Mouse (Mus musculus) stomach, embryonic 15.5 days (tissue): ENCODE results near the gene Cisd2. TPM values are rescaled to one million over a fixed set of nuclear protein-coding genes. Genes with fewer than 3 reads are reported as not detected.

ENCODE experiments used
- ATAC-seq: fragments of 200-750 bp; cut with Nextera tagmentation; 2 replicates; pipeline ENCODE4 v1.8.0; 2017; ENCODE audit warnings: low read depth, moderate number of reproducible peaks, moderate TSS enrichment; ENCODE audit not compliant: insufficient read depth, low FRiP score
- H3K27ac ChIP-seq: fragments of 300-500 bp; sonication (generic); 2 replicates; pipeline ENCODE4 v1.5.1; 2015; ENCODE audit warnings: mild to moderate bottlenecking, inconsistent platforms
- H3K27me3 ChIP-seq: fragments of 300-500 bp; sonication (generic); replicated peaks from 2 replicates; pipeline ENCODE4 v1.6.1; 2015; ENCODE audit warnings: inconsistent platforms
- H3K36me3 ChIP-seq: fragments of 300-500 bp; sonication (generic); 2 replicates; pipeline ENCODE4 v1.6.1; 2015; ENCODE audit warnings: inconsistent platforms
- H3K4me1 ChIP-seq: fragments of 300-500 bp; sonication (generic); 2 replicates; pipeline ENCODE4 v1.6.1; 2015; ENCODE audit warnings: inconsistent platforms
- H3K4me2 ChIP-seq: fragments of 300-500 bp; sonication (generic); 2 replicates; pipeline ENCODE4 v1.6.1; 2015; ENCODE audit warnings: mild to moderate bottlenecking, inconsistent platforms
- H3K4me3 ChIP-seq: fragments of 300-500 bp; sonication (generic); replicated peaks from 2 replicates; pipeline ENCODE4 v1.5.1; 2015; ENCODE audit warnings: inconsistent platforms
- H3K9ac ChIP-seq: fragments of 300-500 bp; sonication (generic); 2 replicates; pipeline ENCODE4 v1.6.1; 2015; ENCODE audit warnings: inconsistent platforms
- H3K9me3 ChIP-seq: fragments of 300-500 bp; sonication (generic); 2 replicates; pipeline ENCODE4 v1.6.1; 2016; ENCODE audit warnings: inconsistent platforms
- WGBS: fragments of 180-500 bp; shearing (Covaris S2); methylation state at CpG from one replicate; pipeline ENCODE4 v1.1.7; 2015; 5-methylcytosine and 5-hydroxymethylcytosine counted together
- polyA plus RNA-seq: library from polyadenylated mRNA; unstranded; fragments of >200 nt; fragmentation: Nextera tagmentation; extraction: Ambion mirVana; gene quantifications from 2 replicates; pipeline ENCODE4 v1.2.1, GENCODE M21; 2015

Cisd2 gene
- polyA plus RNA-seq: 60.2 and 64.0 TPM in 2 replicates

GRCm38 (mm10) chr3:135423608-135424212 is at the start of gene Cisd2:
Cisd2 (minus strand) TSS chr3:135423925.
- WGBS: under 1% methylated on average over 8 of the region's 8 CpGs

GRCm38 (mm10) chr3:135470823-135471222 is 47.1 kb upstream of the Cisd2 start:
- Histone ChIP-seq H3K4me1 (no peaks in the 10 kb centered on the region), H3K27ac (no peak overlapping the region), H3K4me2 (no peak overlapping the region), H3K27me3 (no peaks in the 10 kb centered on the region), H3K36me3 (peaks cover 3% of the 10 kb centered on the region; the same call in 1 of the 2 replicates), H3K4me3 (no peak overlapping the region), H3K9me3 (no peaks in the 10 kb centered on the region), H3K9ac (no peak overlapping the region)
- ATAC-seq: no peak
- 78% methylated on average over 1 of the region's 1 CpGs for WGBS

More at GRCm38 (mm10) chr3:135423608-135424212, at the start of gene Cisd2:
- Histone ChIP-seq H3K9me3 (no peaks in the 10 kb centered on the region), H3K36me3 (no peaks in the 10 kb centered on the region), H3K4me3 (peak within 1 kb of the TSS; percentile 84), H3K9ac (peak within 1 kb of the TSS; percentile 68), H3K4me2 (peak within 1 kb of the TSS; percentile 74), H3K4me1 (0 out of 2 replicates have a peak, but pooled peaks cover 5% of the 10 kb centered on the region), H3K27me3 (no peaks in the 10 kb centered on the region), H3K27ac (peak within 1 kb of the TSS; percentile 95)
- ATAC-seq: no peak

GRCm38 (mm10) chr3:135469974-135470373 is 46.2 kb upstream of the Cisd2 start:
- H3K9ac ChIP-seq: no peak overlapping the region
- WGBS: 39% methylated on average over 4 of the region's 4 CpGs
- H3K4me2 ChIP-seq: no peak overlapping the region
- no peak overlapping the region; the same call in 1 of the 2 replicates for H3K27ac ChIP-seq
- H3K27me3 ChIP-seq: no peaks in the 10 kb centered on the region
- no peaks in the 10 kb centered on the region for H3K9me3 ChIP-seq
- H3K36me3 ChIP-seq: peaks cover 3% of the 10 kb centered on the region; the same call in 1 of the 2 replicates
- ATAC-seq: peak; percentile 65; the same call in 1 of the 2 replicates
- no peak overlapping the region for H3K4me3 ChIP-seq
- no peaks in the 10 kb centered on the region for H3K4me1 ChIP-seq

- H3K4me3 ChIP-seq: no peak overlapping the region
- no peaks in the 10 kb centered on the region for H3K27me3 ChIP-seq
- H3K27ac ChIP-seq: no peak overlapping the region
- no peak overlapping the region for H3K4me2 ChIP-seq
- H3K9me3 ChIP-seq: no peaks in the 10 kb centered on the region
- H3K4me1 ChIP-seq: no peaks in the 10 kb centered on the region
- H3K9ac ChIP-seq: no peak overlapping the region
- peaks cover 3% of the 10 kb centered on the region; the same call in 1 of the 2 replicates for H3K36me3 ChIP-seq
- WGBS: 55% methylated on average over 3 of the region's 3 CpGs
- no peak for ATAC-seq
Observed at GRCm38 (mm10) chr3:135469146-135469545, 45.4 kb upstream of the Cisd2 start.

GRCm38 (mm10) chr3:135468402-135468801 is 44.7 kb upstream of the Cisd2 start:
- 94% methylated on average over 1 of the region's 1 CpGs for WGBS

GRCm38 (mm10) chr3:135458981-135459380 is 35.3 kb upstream of the Cisd2 start:
- no peaks in the 10 kb centered on the region for H3K4me1 ChIP-seq
- no peak overlapping the region for H3K27ac ChIP-seq
- no peak for ATAC-seq
- H3K9me3 ChIP-seq: no peaks in the 10 kb centered on the region
- H3K4me2 ChIP-seq: no peak overlapping the region
- no peak overlapping the region for H3K9ac ChIP-seq
- no peaks in the 10 kb centered on the region for H3K27me3 ChIP-seq
- peaks cover 5% of the 10 kb centered on the region; the same call in 1 of the 2 replicates for H3K36me3 ChIP-seq
- no peak overlapping the region for H3K4me3 ChIP-seq

More at GRCm38 (mm10) chr3:135468402-135468801, 44.7 kb upstream of the Cisd2 start:
- H3K4me2 ChIP-seq: no peak overlapping the region
- no peaks in the 10 kb centered on the region for H3K4me1 ChIP-seq
- no peak overlapping the region for H3K27ac ChIP-seq
- H3K4me3 ChIP-seq: no peak overlapping the region
- no peaks in the 10 kb centered on the region for H3K9me3 ChIP-seq
- H3K36me3 ChIP-seq: peaks cover 3% of the 10 kb centered on the region; the same call in 1 of the 2 replicates
- H3K27me3 ChIP-seq: no peaks in the 10 kb centered on the region
- H3K9ac ChIP-seq: no peak overlapping the region
- no peak for ATAC-seq

GRCm38 (mm10) chr3:135444930-135445329 is 21.2 kb upstream of the Cisd2 start:
- no peaks in the 10 kb centered on the region for H3K9me3 ChIP-seq
- H3K27me3 ChIP-seq: no peaks in the 10 kb centered on the region
- ATAC-seq: no peak
- no peak overlapping the region for H3K27ac ChIP-seq
- 0 out of 2 replicates have a peak, but pooled peaks cover 4% of the 10 kb centered on the region for H3K4me1 ChIP-seq
- H3K4me2 ChIP-seq: no peak overlapping the region
- H3K9ac ChIP-seq: no peak overlapping the region
- H3K36me3 ChIP-seq: no peaks in the 10 kb centered on the region
- no peak overlapping the region for H3K4me3 ChIP-seq

- no peak for ATAC-seq
- WGBS: 15% methylated on average over 10 of the region's 10 CpGs
- Histone ChIP-seq H3K4me1 (peaks cover 4% of the 10 kb centered on the region; the same call in 1 of the 2 replicates), H3K9ac (no peak overlapping the region; the same call in 1 of the 2 replicates), H3K36me3 (no peaks in the 10 kb centered on the region), H3K4me3 (peak overlapping the region; percentile 87), H3K4me2 (peak overlapping the region; percentile 77), H3K27ac (peak overlapping the region; percentile 100; the same call in 1 of the 2 replicates), H3K9me3 (no peaks in the 10 kb centered on the region), H3K27me3 (no peaks in the 10 kb centered on the region)
Observed at GRCm38 (mm10) chr3:135440621-135441020, 16.9 kb upstream of the Cisd2 start.

GRCm38 (mm10) chr3:135440221-135440620 is 16.5 kb upstream of the Cisd2 start:
- peak overlapping the region; percentile 87 for H3K4me3 ChIP-seq
- 5% methylated on average over 7 of the region's 7 CpGs for WGBS
- H3K27ac ChIP-seq: peak overlapping the region; percentile 100
- peak overlapping the region; percentile 89; the same call in 1 of the 2 replicates for H3K9ac ChIP-seq
- H3K4me1 ChIP-seq: peaks cover 4% of the 10 kb centered on the region; the same call in 1 of the 2 replicates
- H3K9me3 ChIP-seq: no peaks in the 10 kb centered on the region
- ATAC-seq: no peak
- peak overlapping the region; percentile 77 for H3K4me2 ChIP-seq
- H3K36me3 ChIP-seq: no peaks in the 10 kb centered on the region
- no peaks in the 10 kb centered on the region for H3K27me3 ChIP-seq

GRCm38 (mm10) chr3:135439651-135440050 is 15.9 kb upstream of the Cisd2 start:
- peak overlapping the region; percentile 77 for H3K4me2 ChIP-seq
- H3K9me3 ChIP-seq: no peaks in the 10 kb centered on the region
- no peak for ATAC-seq
- H3K27me3 ChIP-seq: no peaks in the 10 kb centered on the region
- H3K36me3 ChIP-seq: no peaks in the 10 kb centered on the region
- H3K4me3 ChIP-seq: peak overlapping the region; percentile 87
- peak overlapping the region; percentile 100 for H3K27ac ChIP-seq
- WGBS: 3% methylated on average over 15 of the region's 15 CpGs
- peaks cover 4% of the 10 kb centered on the region; the same call in 1 of the 2 replicates for H3K4me1 ChIP-seq
- H3K9ac ChIP-seq: peak overlapping the region; percentile 89

GRCm38 (mm10) chr3:135438913-135439531 is 15.3 kb upstream of the Cisd2 start:
- peak overlapping the region; percentile 89 for H3K9ac ChIP-seq
- H3K4me2 ChIP-seq: peak overlapping the region; percentile 77
- H3K36me3 ChIP-seq: no peaks in the 10 kb centered on the region
- peaks cover 4% of the 10 kb centered on the region; the same call in 1 of the 2 replicates for H3K4me1 ChIP-seq
- peak overlapping the region; percentile 100 for H3K27ac ChIP-seq
- H3K4me3 ChIP-seq: peak overlapping the region; percentile 87
- WGBS: 0% methylated on average over 49 of the region's 76 CpGs
- no peaks in the 10 kb centered on the region for H3K27me3 ChIP-seq
- H3K9me3 ChIP-seq: no peaks in the 10 kb centered on the region
- peak; percentile 68 for ATAC-seq

- peak overlapping the region; percentile 100 for H3K27ac ChIP-seq
- WGBS: 1% methylated on average over 37 of the region's 50 CpGs
- H3K9ac ChIP-seq: peak overlapping the region; percentile 89
Observed at GRCm38 (mm10) chr3:135438531-135438912, 14.8 kb upstream of the Cisd2 start.

More at GRCm38 (mm10) chr3:135438531-135438912, 14.8 kb upstream of the Cisd2 start:
- Histone ChIP-seq H3K4me3 (peak overlapping the region; percentile 87), H3K4me2 (no peak overlapping the region), H3K27me3 (no peaks in the 10 kb centered on the region), H3K9me3 (no peaks in the 10 kb centered on the region), H3K36me3 (no peaks in the 10 kb centered on the region), H3K4me1 (peaks cover 4% of the 10 kb centered on the region; the same call in 1 of the 2 replicates)
- ATAC-seq: peak; percentile 72
